Mouse (Mus musculus) adipocyte (in vitro differentiated cells): ENCODE results near the gene Limch1.

ENCODE experiments used
- DNase-seq: peaks from one replicate; pipeline ENCODE4 v3.0.0-alpha.2; 2016; ENCODE audit warnings: low spot score

The Limch1 gene

GRCm38 (mm10) chr5:67103016-67103415, 357.4 kb downstream of the Limch1 start:
- DNase-seq: no peak

GRCm38 (mm10) chr5:67106261-67106660, 360.6 kb downstream of the Limch1 start:
- no peak for DNase-seq
